Mouse (Mus musculus) testis, adult 2 months (tissue): ENCODE data around the gene Rasl10b.

Experiments
- CTCF ChIP-seq: fragments of 200-500 bp; IDR thresholded peaks from 2 replicates; pipeline ENCODE4 v1.5.1; 2012; ENCODE audit warnings: low read depth, mild to moderate bottlenecking, inconsistent platforms, low read length, moderate library complexity; ENCODE audit not compliant: control insufficient read depth, insufficient read depth, insufficient replicate concordance
- POLR2A ChIP-seq: fragments of 200-500 bp; IDR thresholded peaks from 2 replicates; pipeline ENCODE4 v1.6.1; 2012; ENCODE audit warnings: low read depth, mild to moderate bottlenecking, inconsistent platforms, low read length, moderate library complexity; ENCODE audit not compliant: control insufficient read depth

GRCm38 (mm10) chr11:83393062-83393461 is 15.9 kb upstream of the Rasl10b start:
- TF ChIP-seq CTCF, result no peak
- TF ChIP-seq POLR2A, result no peak
